Mouse (Mus musculus): Measurements from ENCODE around the gene Dnlz.

DNA sequence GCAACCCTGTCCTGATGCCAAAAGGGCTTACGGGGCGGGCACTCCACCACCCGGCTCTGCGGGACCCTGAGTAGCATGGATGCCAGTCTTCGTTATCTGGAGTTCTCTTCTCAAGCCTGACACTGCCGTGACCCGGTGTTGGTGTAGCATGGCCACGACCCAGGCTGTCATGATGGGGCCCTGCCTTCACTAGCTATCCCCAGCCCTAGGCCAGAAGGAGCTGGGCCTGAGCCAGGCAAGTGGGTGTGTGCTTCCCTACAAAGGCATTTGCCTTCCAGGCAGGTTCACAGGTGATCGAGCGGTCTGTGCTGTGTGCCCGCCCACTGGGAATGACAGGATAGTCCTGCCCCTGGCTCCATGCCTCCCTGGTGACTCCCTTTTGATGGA is 36.0 kb downstream of the Dnlz start:
- TF ChIP-seq POLR2A (IDR thresholded peaks at IDR 0.05; ENCODE audit: extremely low read depth, insufficient read depth, low read length) (no peak), CTCF (IDR thresholded peaks at IDR 0.05; ENCODE audit: low read depth, low read length) (no peak)
